Mouse (Mus musculus): Measurements from ENCODE around the gene Tpm4.

The Tpm4 gene

DNA sequence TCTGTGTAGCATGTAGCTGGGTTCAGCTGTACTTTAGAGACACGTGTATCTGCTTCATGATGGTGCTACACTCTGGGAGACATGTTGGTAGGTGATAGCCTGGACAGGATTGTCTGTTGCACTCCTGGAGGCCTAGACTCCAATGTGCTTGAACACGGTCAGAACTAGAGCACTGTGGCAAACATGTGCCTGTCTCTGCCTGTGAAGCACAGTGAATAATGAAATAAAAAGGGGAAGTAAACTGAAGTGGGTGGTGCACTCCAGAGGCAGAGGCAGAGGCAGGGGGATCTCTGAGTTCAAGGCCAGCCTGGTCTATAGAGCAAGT lies 55.4 kb downstream of the Tpm4 start:
- no peak for DNase-seq (ENCODE audit: low spot score)

DNA sequence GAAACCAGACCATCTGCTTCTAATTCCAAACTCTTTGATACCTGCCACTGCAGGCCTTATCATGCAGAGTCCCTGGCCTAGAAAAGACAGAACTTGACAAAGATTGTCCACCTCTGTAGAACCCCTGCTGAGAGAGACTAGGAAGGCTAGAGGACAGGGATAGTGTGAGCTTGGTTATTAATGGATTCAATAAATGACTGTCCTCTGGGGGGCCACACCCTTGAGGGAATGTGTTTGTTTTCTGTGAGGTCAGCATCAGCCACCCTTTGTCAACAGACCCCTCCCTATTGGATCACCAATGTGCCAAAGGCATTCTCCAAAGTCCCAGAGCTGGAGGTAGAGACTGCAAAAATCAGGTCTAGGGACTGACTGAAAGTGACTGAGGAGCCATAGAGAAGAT lies 57.3 kb downstream of the Tpm4 start:
- no peak for DNase-seq (ENCODE audit: low spot score)

DNA sequence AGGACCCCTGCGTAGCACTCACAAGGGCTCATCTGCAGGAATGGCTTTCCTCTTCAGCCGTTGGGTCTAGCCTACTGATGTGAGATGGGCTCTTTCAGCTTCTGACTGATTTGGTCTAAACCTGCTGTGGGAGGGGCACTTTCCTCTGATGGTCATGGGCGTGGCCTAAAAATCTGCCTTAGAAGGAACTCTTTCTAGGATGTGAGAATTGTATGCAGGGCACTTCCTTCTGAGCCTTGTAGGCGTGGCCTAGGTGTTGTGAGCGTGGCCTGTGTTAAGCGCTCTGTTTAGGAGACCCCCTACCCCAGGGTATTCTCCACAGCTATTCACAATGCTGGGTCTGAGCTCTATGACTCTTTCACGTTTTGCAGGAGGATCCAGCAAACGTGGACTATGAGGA lies 63.2 kb downstream of the Tpm4 start:
- no peak for DNase-seq (ENCODE audit: low spot score)
